Mouse (Mus musculus): ENCODE measurements around the gene Olfr1123. TPM values are rescaled to one million over a fixed set of nuclear protein-coding genes. Genes with fewer than 3 reads are reported as not detected.
"Not testable (repeated sequence)": the region's sequence is repeated elsewhere in the genome, so short reads cannot be mapped to it uniquely, and the experiment has no call there.

The Olfr1123 gene
- polyA plus RNA-seq (2014; fragmentation: Nextera tagmentation; extraction: Ambion mirVana) = not detected in 2 replicates

DNA sequence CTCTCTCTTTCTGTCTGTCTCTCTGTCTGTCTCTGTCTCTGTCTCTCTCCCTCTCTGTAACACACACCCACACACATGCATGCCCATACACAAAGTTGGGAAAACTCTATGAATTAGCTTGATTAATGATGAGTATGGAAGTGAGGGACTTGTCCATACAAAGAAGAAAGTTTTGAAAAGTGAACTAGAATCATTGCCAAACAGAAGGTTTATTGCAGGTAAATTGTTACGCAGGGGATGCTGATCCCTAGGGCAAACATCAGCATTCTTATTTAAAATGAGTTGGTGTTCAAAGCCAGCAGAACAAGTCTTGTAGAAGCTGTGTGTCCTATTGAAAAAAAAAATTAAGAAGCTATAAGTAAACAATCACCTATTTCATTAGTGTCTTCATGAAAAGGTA is at the start of gene Olfr1123:
TSS of gene Olfr1123 (plus strand) at position 301 of the 400 bp plus-strand sequence.
- Histone ChIP-seq H3K4me3 (ENCODE audit: low read depth, low read length) (no peak within 1 kb of the TSS), H3K27me3 (ENCODE audit: control insufficient read depth, insufficient read depth, low read length) (no peaks in the 10 kb centered on the region), H3K4me1 (ENCODE audit: control insufficient read depth, insufficient read depth, low read length) (no peaks in the 10 kb centered on the region), H3K9me3 (ENCODE audit: control insufficient read depth, low read length) (no peaks in the 10 kb centered on the region), H3K36me3 (ENCODE audit: control insufficient read depth, insufficient read depth, low read length) (no peaks in the 10 kb centered on the region), H3K4me2 (ENCODE audit: low read depth, low read length) (no peak within 1 kb of the TSS), H3K27ac (ENCODE audit: low read depth, low read length) (no peak within 1 kb of the TSS), H3K9ac (replicated peaks; ENCODE audit: low read depth, low read length) (no peak within 1 kb of the TSS)
- WGBS = 84% methylated on average over 1 of the region's 1 CpGs
- no peak for ATAC-seq (ENCODE audit: low read depth)

DNA sequence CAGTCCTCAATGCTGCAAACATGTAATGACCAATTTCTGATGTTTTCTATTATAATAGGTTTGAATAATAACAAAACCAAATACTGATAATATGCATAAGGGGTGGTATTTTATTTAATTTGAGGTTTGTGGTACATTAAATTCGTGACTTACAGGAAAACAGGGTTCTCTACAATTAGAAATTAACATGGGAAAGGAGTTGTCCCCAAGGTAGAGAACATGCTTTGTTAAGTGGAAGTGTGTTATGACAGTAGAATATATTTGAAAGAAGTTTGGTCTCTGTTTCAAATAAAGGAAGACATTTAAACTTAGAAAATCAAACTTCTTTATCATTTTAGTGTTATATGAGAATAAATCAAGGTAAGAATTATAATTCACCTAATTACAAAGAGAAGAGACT is 46.8 kb upstream of the Olfr1123 start, which contains the start of gene Olfr1121:
TSS of gene Olfr1121 (plus strand) at position 301 of the 400 bp plus-strand sequence.
- no peak for ATAC-seq (ENCODE audit: low read depth)
- Histone ChIP-seq H3K9ac (replicated peaks; ENCODE audit: low read depth, low read length) (no peak within 1 kb of the TSS), H3K4me3 (ENCODE audit: low read depth, low read length) (no peak within 1 kb of the TSS)

DNA sequence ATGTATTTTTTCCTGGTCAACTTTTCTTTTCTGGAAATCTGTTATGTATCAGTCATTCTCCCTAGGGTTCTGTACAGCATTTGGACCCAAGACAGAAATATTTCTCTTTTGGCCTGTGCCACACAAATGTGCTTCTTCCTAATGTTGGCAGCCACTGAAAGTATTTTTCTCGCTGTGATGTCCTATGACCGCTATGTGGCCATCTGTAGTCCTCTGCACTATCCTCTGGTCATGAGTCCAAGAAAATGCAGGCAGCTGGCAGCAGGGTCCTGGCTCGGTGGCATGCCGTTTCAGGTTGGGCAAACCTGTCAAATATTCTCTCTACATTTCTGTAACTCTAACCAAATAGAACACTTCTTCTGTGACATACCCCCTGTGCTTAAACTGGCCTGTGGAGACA is 44.7 kb upstream of the Olfr1123 start:
- no peaks in the 10 kb centered on the region for H3K4me1 ChIP-seq (ENCODE audit: control insufficient read depth, insufficient read depth, low read length)
- H3K4me2 ChIP-seq (ENCODE audit: low read depth, low read length) = no peak overlapping the region
- no peaks in the 10 kb centered on the region for H3K9me3 ChIP-seq (ENCODE audit: control insufficient read depth, low read length)
- no peak for ATAC-seq (ENCODE audit: low read depth)
- 91% methylated on average over 4 of the region's 4 CpGs for WGBS
- H3K9ac ChIP-seq (replicated peaks; ENCODE audit: low read depth, low read length) = no peak overlapping the region
- H3K36me3 ChIP-seq (ENCODE audit: control insufficient read depth, insufficient read depth, low read length) = no peaks in the 10 kb centered on the region
- no peak overlapping the region for H3K4me3 ChIP-seq (ENCODE audit: low read depth, low read length)
- no peak overlapping the region for H3K27ac ChIP-seq (ENCODE audit: low read depth, low read length)
- no peaks in the 10 kb centered on the region for H3K27me3 ChIP-seq (ENCODE audit: control insufficient read depth, insufficient read depth, low read length)

More for the DNA sequence above, 46.8 kb upstream of the Olfr1123 start, which contains the start of gene Olfr1121:
- no peaks in the 10 kb centered on the region for H3K4me1 ChIP-seq (ENCODE audit: control insufficient read depth, insufficient read depth, low read length)
- H3K4me2 ChIP-seq (ENCODE audit: low read depth, low read length) = no peak within 1 kb of the TSS
- no peaks in the 10 kb centered on the region for H3K36me3 ChIP-seq (ENCODE audit: control insufficient read depth, insufficient read depth, low read length)
- H3K27me3 ChIP-seq (ENCODE audit: control insufficient read depth, insufficient read depth, low read length) = no peaks in the 10 kb centered on the region
- no peak within 1 kb of the TSS for H3K27ac ChIP-seq (ENCODE audit: low read depth, low read length)
- WGBS = 36% methylated on average over 1 of the region's 1 CpGs
- no peaks in the 10 kb centered on the region for H3K9me3 ChIP-seq (ENCODE audit: control insufficient read depth, low read length)

DNA sequence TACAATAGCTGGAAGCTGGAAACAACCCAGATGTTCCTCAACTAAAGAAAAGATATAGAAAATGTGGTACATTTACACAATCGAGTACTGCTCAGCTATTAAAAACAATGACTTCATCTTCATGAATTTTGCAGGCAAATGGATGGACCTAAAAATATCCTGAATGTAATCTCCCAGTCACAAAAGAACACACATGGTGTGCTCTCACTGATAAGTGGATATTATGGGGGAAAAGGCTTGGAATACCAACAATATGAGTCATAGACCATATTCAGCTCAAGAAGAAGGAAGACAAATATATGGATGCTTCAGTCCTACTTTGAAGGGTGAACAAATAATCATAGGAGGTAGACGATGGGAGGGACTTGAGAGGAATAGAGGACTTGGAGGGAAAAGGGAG is 32.5 kb upstream of the Olfr1123 start:
- H3K9ac ChIP-seq (replicated peaks; ENCODE audit: low read depth, low read length) = no peak overlapping the region
- H3K4me1 ChIP-seq (ENCODE audit: control insufficient read depth, insufficient read depth, low read length) = no peaks in the 10 kb centered on the region
- no peaks in the 10 kb centered on the region for H3K36me3 ChIP-seq (ENCODE audit: control insufficient read depth, insufficient read depth, low read length)
- H3K4me2 ChIP-seq (ENCODE audit: low read depth, low read length) = no peak overlapping the region
- no peak overlapping the region for H3K27ac ChIP-seq (ENCODE audit: low read depth, low read length)
- 81% methylated on average over 2 of the region's 2 CpGs for WGBS
- ATAC-seq (ENCODE audit: low read depth) = no peak
- H3K27me3 ChIP-seq (ENCODE audit: control insufficient read depth, insufficient read depth, low read length) = no peaks in the 10 kb centered on the region
- no peak overlapping the region for H3K4me3 ChIP-seq (ENCODE audit: low read depth, low read length)
- no peaks in the 10 kb centered on the region for H3K9me3 ChIP-seq (ENCODE audit: control insufficient read depth, low read length)

DNA sequence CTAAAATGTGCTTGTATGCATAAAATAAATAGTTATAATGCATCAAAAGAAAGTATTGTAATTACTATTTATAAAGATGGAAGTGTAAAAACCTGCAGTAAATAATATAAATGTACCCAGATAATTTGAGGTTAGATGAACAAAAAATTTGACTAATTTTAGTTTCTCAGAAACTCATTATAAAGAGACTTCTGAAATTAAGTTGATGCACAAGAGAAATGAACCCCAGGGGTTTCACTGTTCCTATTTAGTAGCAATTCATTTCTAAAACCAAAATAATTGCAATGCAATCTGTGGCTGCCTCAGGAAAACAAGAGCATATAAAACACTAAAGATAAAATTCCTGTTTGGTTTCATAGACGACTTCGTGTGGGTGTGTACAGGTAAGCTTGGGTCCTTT is 30.9 kb upstream of the Olfr1123 start, which contains the start of gene Olfr1122:
TSS of gene Olfr1122 (plus strand) at position 301 of the 400 bp plus-strand sequence.
- Histone ChIP-seq H3K4me2 (ENCODE audit: low read depth, low read length) (no peak within 1 kb of the TSS), H3K9ac (replicated peaks; ENCODE audit: low read depth, low read length) (no peak within 1 kb of the TSS), H3K4me1 (ENCODE audit: control insufficient read depth, insufficient read depth, low read length) (no peaks in the 10 kb centered on the region), H3K4me3 (ENCODE audit: low read depth, low read length) (no peak within 1 kb of the TSS), H3K27ac (ENCODE audit: low read depth, low read length) (no peak within 1 kb of the TSS), H3K9me3 (ENCODE audit: control insufficient read depth, low read length) (no peaks in the 10 kb centered on the region), H3K36me3 (ENCODE audit: control insufficient read depth, insufficient read depth, low read length) (no peaks in the 10 kb centered on the region), H3K27me3 (ENCODE audit: control insufficient read depth, insufficient read depth, low read length) (no peaks in the 10 kb centered on the region)
- WGBS = 81% methylated on average over 2 of the region's 2 CpGs
- ATAC-seq (ENCODE audit: low read depth) = no peak

DNA sequence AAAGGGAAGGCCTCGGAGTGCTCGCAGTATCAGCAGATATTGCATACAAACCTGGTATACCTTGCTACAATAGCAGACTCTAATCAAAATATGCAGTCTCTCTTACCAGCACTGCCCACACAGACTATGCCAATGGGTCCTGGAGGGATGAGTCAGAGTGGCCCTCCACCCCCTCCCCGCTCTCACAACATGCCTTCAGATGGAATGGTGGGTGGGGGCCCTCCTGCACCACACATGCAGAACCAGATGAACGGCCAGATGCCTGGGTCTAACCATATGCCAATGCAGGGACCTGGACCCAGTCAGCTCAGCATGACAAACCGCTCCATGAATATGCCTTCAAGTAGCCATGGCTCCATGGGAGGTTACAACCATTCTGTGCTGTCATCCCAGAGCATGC is 22.8 kb upstream of the Olfr1123 start:
- H3K9ac ChIP-seq (replicated peaks; ENCODE audit: low read depth, low read length); H3K4me1 ChIP-seq (ENCODE audit: control insufficient read depth, insufficient read depth, low read length); H3K4me3 ChIP-seq (ENCODE audit: low read depth, low read length); H3K27me3 ChIP-seq (ENCODE audit: control insufficient read depth, insufficient read depth, low read length); H3K4me2 ChIP-seq (ENCODE audit: low read depth, low read length); H3K36me3 ChIP-seq (ENCODE audit: control insufficient read depth, insufficient read depth, low read length); H3K9me3 ChIP-seq (ENCODE audit: control insufficient read depth, low read length); H3K27ac ChIP-seq (ENCODE audit: low read depth, low read length): not testable (repeated sequence)
- 0 out of 2 replicates have a peak, but pooled peaks have one; percentile 44 for ATAC-seq (ENCODE audit: low read depth)
- 96% methylated on average over 5 of the region's 5 CpGs for WGBS

DNA sequence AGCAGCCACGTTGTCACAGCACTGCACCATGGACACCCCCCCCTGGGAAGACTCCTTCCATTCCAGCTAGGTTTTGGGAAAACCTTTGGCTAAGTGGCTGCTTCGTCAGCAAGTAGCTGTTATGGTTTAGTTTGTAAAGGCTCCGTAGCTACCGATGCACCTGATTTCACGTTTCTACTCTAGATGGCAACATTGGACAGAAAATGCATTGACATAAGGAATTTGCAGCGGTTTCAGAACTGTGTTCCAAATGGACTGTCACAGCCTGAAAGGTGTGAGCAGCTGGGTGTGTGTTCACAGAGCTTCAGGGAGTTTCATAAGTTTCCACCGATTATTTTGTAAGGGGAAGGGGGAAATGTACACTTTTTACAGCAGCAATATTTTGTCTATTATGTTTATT is 21.7 kb upstream of the Olfr1123 start:
- H3K4me1 ChIP-seq (ENCODE audit: control insufficient read depth, insufficient read depth, low read length) = not testable (repeated sequence)

DNA sequence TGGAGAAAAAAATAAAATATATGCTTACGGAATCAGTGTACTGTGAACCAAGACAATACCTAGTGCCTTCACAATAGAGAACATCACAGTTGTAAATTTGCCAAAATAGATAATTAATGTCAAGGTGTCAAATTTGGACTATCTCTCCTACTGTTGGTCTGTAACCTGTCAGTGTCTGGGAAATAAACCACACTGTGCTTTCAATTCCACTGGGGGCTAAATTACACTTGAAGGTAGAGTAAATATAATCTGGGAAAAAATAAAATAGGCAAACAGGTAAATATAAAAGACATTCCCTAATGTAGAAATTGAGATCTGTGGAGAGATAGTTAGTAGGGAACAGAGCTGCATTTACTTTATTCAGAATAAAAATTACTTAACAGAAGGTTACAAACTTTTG is 13.5 kb downstream of the Olfr1123 start, which contains the start of gene Olfr1124:
TSS of gene Olfr1124 (plus strand) at position 301 of the 400 bp plus-strand sequence.
- 92% methylated on average over 1 of the region's 1 CpGs for WGBS
- Histone ChIP-seq H3K27me3 (ENCODE audit: control insufficient read depth, insufficient read depth, low read length) (no peaks in the 10 kb centered on the region), H3K27ac (ENCODE audit: low read depth, low read length) (no peak within 1 kb of the TSS), H3K9me3 (ENCODE audit: control insufficient read depth, low read length) (no peaks in the 10 kb centered on the region), H3K9ac (replicated peaks; ENCODE audit: low read depth, low read length) (no peak within 1 kb of the TSS), H3K4me1 (ENCODE audit: control insufficient read depth, insufficient read depth, low read length) (no peaks in the 10 kb centered on the region), H3K4me2 (ENCODE audit: low read depth, low read length) (no peak within 1 kb of the TSS), H3K36me3 (ENCODE audit: control insufficient read depth, insufficient read depth, low read length) (no peaks in the 10 kb centered on the region), H3K4me3 (ENCODE audit: low read depth, low read length) (no peak within 1 kb of the TSS)
- no peak for ATAC-seq (ENCODE audit: low read depth)

More for the DNA sequence above, 21.7 kb upstream of the Olfr1123 start:
- not testable (repeated sequence) for H3K27me3 ChIP-seq (ENCODE audit: control insufficient read depth, insufficient read depth, low read length); H3K4me3 ChIP-seq (ENCODE audit: low read depth, low read length); H3K4me2 ChIP-seq (ENCODE audit: low read depth, low read length); H3K36me3 ChIP-seq (ENCODE audit: control insufficient read depth, insufficient read depth, low read length); H3K9me3 ChIP-seq (ENCODE audit: control insufficient read depth, low read length); ATAC-seq (ENCODE audit: low read depth); H3K9ac ChIP-seq (replicated peaks; ENCODE audit: low read depth, low read length); H3K27ac ChIP-seq (ENCODE audit: low read depth, low read length)
- 91% methylated on average over 7 of the region's 7 CpGs for WGBS

DNA sequence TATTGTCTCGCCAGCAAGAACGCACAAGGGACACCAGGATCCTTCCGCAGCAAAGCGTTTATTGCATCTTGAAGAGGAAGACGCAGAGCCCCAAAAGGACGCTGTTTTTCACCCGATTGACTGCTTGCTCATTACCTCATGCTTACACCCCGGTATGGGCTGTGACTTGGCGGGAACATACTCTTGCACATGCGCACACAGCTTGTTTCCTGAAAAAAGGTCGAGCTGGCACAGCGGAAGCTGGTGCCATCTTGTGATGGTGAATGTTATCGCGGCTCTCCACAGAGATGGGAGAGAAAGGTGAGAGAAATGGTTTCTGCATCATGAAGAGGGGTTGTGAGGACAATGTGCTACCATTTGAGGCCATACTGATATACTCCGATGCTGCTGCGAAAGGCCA is 21.3 kb downstream of the Olfr1123 start:
- H3K9me3 ChIP-seq (ENCODE audit: control insufficient read depth, low read length) = no peaks in the 10 kb centered on the region
- H3K4me2 ChIP-seq (ENCODE audit: low read depth, low read length) = no peak overlapping the region
- H3K4me3 ChIP-seq (ENCODE audit: low read depth, low read length) = no peak overlapping the region
- H3K27ac ChIP-seq (ENCODE audit: low read depth, low read length) = no peak overlapping the region
- no peaks in the 10 kb centered on the region for H3K27me3 ChIP-seq (ENCODE audit: control insufficient read depth, insufficient read depth, low read length)
- H3K36me3 ChIP-seq (ENCODE audit: control insufficient read depth, insufficient read depth, low read length) = no peaks in the 10 kb centered on the region
- H3K9ac ChIP-seq (replicated peaks; ENCODE audit: low read depth, low read length) = no peak overlapping the region
- ATAC-seq (ENCODE audit: low read depth) = no peak
- H3K4me1 ChIP-seq (ENCODE audit: control insufficient read depth, insufficient read depth, low read length) = no peaks in the 10 kb centered on the region
- WGBS = 92% methylated on average over 16 of the region's 16 CpGs

Data from neural tube, embryonic 14.5 days (tissue).